Mouse (Mus musculus) retina, postnatal 1 day (tissue): ENCODE results near the gene Safb2.

ENCODE experiments used
- DNase-seq: peaks from one replicate; pipeline ENCODE4 v3.0.0-alpha.2; 2012

Gene Safb2

GRCm38 (mm10) chr17:56608699-56609098 is 24.3 kb upstream of the Safb2 start:
- DNase-seq, result no peak

DNA sequence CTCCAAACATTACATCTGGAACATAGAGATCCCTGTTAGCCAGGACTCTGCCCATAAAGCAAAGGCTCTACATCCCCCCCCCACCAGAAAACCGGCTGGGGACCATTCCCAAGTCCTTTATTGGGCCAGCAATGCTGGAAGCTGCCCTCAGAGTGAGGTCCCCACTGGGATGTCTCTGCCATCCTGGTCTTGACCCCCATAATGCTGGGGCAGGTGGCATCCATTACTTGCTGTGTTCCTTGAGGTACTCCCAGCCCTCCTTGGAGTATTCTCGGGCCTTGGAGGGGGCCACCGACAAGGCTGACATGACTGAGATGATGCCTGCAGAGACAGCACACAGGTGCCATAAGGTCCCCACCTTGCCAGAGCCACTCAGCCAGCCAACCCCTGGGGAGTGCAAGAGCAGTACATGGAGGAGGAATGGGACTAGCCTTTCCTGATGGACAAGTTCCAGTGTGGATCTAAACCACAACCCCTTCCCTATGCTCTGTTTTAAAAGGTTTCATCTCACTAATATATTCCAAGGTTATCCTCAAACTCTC is 23.2 kb upstream of the Safb2 start:
- DNase-seq, result no peak

- no peak for DNase-seq
Measured at GRCm38 (mm10) chr17:56605431-56605830, 21.0 kb upstream of the Safb2 start.

DNA sequence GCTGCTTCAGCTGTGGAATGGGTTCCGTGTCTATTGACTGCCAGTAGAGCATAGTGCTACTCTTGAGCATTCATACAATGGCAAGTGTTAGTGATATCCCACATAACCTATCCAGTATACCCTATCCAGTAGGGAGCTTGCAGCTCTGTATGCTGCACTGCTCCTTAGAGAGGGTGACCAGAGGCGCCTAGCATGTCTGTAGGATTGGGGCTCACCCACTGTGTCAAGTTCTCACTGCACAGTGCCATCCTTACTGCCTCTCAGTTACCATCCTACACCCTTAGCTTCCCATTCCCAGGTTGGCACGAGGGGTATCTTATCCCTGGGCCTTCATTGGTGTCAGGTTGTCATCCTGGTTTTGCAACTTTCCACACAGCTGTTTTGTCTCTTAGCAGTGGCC is 20.0 kb upstream of the Safb2 start:
- DNase-seq, result no peak

DNA sequence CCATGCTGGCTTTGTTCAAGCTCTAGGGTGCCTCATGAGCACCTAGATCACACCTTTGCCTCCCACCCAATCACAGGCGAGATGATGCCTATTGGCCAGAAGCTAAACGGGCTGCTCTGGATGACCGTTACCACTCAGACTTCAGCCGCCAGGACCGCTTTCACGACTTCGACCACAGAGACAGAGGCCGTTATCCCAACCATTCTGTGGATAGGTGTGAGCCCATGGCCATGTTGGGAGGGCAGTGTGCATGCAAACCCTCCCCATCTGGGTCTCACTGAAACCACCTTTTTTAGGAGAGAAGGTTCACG is 19.6 kb upstream of the Safb2 start:
- DNase-seq, result no peak

GRCm38 (mm10) chr17:56603186-56604069 is 19.0 kb upstream of the Safb2 start:
- no peak for DNase-seq

- DNase-seq, result peak; percentile 16
Measured at GRCm38 (mm10) chr17:56593527-56594271, 9.3 kb upstream of the Safb2 start.

DNA sequence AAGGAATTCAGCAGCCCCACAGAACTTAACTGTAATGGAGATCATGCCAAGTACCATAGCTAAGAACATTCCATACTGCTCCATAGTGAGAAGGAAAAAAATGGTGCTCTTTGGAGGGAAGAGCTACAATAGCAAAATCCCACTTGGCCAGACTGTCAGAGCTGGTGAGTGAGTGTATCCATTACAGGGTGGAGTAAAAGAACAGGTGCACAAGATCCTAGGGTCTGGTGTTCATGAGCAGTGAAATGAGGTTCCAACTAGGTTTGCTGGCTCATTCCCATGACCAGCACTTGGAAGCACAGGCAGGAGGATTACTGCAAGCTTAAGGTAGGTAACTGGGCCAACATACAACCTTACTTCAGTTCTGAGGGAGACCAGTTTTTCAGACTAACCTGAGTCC is 8.2 kb upstream of the Safb2 start:
- DNase-seq, result no peak

- no peak for DNase-seq
Measured at GRCm38 (mm10) chr17:56588921-56589320, 4.5 kb upstream of the Safb2 start.

GRCm38 (mm10) chr17:56587773-56588172 is 3.4 kb upstream of the Safb2 start:
- no peak for DNase-seq

GRCm38 (mm10) chr17:56585171-56585821 is 911 bp upstream of the Safb2 start:
- DNase-seq, result no peak

DNA sequence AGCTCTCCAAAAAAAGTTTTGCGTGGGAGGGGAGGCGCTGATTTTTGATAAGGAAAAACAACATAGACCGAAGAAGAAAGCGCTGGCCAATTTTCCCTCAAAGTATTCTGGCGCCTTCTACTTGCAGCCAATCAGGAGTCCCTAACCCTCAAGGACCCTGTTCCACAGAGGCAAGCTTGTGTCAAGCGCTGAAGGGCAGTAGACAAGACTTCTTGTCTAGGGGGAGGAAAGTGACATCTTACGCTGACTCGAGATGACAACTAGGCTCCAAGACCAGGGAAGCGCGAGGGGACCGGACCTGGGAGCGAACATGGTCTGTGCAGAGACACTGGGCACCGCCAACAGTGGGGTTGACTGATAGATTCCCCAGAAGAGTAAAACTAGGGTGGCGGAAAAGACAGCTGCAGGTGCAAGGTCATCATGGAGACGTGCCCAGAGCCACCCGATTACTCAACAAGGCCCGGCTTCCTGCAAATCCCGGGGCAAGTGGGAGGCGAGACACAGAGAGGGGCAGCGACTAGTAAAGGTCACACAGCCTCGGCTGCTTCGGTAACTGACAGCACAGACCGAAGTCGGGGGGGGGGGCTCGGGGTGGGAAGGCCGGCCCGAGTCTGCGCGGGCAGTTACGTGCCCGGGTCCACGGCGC is 651 bp downstream of the Safb2 start:
- no peak for DNase-seq

DNA sequence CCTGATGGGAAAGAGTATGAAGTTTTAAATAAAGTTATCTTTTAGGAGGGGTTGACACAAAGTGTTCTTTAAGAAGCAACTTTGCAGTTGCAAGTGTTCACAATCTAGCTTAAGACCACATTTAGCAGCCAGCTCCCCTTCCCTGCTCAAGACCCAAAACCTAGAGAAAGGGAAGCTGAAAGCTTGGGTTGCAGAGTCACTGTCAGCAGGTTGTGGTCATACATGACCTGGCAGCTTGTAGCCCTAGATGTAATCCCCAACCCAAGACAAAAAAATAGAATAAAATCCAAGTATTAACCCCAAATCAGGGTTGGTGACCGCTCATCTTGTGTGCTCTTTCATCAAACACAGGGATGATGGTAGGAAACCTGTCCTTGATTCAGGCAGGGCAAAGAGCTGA is 1.3 kb downstream of the Safb2 start:
- DNase-seq, result no peak

GRCm38 (mm10) chr17:56572939-56573338 is 11.4 kb downstream of the Safb2 start:
- DNase-seq, result no peak

GRCm38 (mm10) chr17:56572154-56572553 is 12.2 kb downstream of the Safb2 start:
- DNase-seq, result peak; percentile 55

DNA sequence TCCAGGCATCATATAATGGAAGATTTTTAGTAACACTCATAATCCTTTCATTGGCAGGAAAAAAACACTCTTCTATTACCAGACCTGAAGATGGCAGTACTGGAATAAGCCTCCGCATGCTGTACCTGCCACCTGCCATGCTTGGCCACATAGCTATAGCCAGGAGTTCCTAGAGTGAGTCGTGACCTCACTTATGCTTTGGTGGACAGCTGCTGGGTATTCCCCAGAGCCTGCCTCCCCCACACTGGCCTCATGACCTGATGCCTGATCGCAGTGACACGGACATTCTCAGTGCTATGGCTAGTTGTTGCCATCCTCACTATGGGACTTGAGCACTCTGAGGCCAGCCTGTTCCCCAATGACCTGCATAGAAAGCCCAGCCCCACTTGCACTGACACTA is 14.1 kb downstream of the Safb2 start:
- DNase-seq, result no peak

GRCm38 (mm10) chr17:56567370-56567769 is 17.0 kb downstream of the Safb2 start:
- DNase-seq, result no peak

GRCm38 (mm10) chr17:56566918-56567317 is 17.5 kb downstream of the Safb2 start:
- DNase-seq, result no peak

DNA sequence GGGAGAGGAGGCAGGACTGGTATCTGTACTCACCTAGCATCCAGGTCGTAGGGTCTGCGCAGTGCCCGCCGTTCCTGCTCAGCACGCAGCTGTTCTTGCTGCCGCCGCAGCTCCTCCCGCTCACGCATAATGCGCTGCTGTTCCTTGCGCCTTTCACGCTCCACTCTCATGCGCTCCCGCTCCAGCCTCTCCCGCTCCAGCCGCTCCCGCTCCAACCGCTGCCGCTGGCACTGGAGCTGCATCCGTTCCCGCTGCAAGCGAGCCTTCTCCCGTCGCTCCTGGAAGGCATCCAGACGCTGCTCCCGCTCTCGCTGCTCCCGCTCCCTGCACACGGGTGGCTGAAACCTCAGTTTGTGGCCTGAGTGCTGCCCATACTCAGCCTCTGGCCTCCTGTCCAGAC is 18.1 kb downstream of the Safb2 start:
- no peak for DNase-seq

DNA sequence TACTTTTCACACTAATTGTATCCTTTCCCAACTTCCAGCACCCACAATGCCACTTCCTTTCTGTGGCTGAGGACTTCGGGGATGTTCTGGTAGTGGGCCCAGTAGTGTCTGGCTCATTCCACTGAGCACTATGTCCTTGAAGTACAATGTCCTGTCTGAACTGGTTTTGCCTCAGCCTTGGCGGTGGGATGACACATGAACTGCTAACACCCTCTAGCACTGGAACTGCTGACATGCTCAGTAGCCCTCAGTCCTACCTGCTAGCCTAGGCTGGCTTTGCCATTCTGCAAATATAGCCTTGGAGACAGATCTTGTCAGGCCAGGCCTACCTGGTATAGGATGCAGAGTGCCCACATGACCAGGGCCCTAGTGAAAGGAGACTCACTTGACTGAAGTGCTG is 22.5 kb downstream of the Safb2 start:
- no peak for DNase-seq

DNA sequence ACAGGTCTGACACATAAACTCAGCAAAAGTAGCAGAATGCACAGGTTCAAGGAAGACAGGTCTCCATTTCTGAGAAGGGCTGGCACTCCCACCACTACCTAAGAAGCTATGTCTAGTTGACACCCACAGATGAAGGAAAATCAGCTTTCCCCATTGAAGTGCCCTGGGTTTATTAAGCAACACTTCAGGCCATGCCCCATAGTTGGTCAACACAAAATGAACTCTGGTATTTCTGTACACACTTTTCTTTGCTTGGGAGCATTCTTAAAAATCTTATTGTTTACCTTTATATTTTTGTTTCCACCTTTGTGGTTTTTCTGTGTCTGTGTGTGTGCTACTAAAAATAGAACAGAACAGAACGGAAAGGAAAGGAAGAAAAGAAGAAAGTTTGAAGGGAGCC is 24.3 kb downstream of the Safb2 start:
- no peak for DNase-seq

- no peak for DNase-seq
Measured at GRCm38 (mm10) chr17:56559386-56559785, 25.0 kb downstream of the Safb2 start.

GRCm38 (mm10) chr17:56558448-56558847 is 25.9 kb downstream of the Safb2 start:
- DNase-seq, result peak; percentile 85
